Mouse (Mus musculus): ENCODE results near the gene Ikzf5.

The Ikzf5 gene

GRCm38 (mm10) chr7:131410416-131411058 lies at the start of gene Ikzf5, which contains the start of gene Acadsb:
TSS of gene Ikzf5 (minus strand) at chr7:131410521.
TSS of gene Acadsb (plus strand) at chr7:131410601.
- under 1% methylated on average over 42 of the region's 42 CpGs for WGBS

- WGBS = 89% methylated on average over 5 of the region's 5 CpGs
These were observed 46.4 kb upstream of the Ikzf5 start for GRCm38 (mm10) chr7:131456714-131457113.

- 77% methylated on average over 3 of the region's 3 CpGs for WGBS
These were observed 26.7 kb upstream of the Ikzf5 start for GRCm38 (mm10) chr7:131437051-131437450.

GRCm38 (mm10) chr7:131434276-131434675 lies 24.0 kb upstream of the Ikzf5 start:
- WGBS = 98% methylated on average over 1 of the region's 1 CpGs

- 5% methylated on average over 1 of the region's 1 CpGs for WGBS
These were observed 21.9 kb upstream of the Ikzf5 start for GRCm38 (mm10) chr7:131432244-131432643.

GRCm38 (mm10) chr7:131427331-131427730 lies 17.0 kb upstream of the Ikzf5 start:
- WGBS = 77% methylated on average over 5 of the region's 5 CpGs

GRCm38 (mm10) chr7:131424912-131425311 lies 14.6 kb upstream of the Ikzf5 start:
- WGBS = 89% methylated on average over 2 of the region's 2 CpGs

- 67% methylated on average over 2 of the region's 2 CpGs for WGBS
These were observed 1.6 kb upstream of the Ikzf5 start for GRCm38 (mm10) chr7:131411941-131412270.

- WGBS = 35% methylated on average over 10 of the region's 10 CpGs
These were observed 1.1 kb upstream of the Ikzf5 start for GRCm38 (mm10) chr7:131411221-131411940.

GRCm38 (mm10) chr7:131409988-131410385 lies 334 bp downstream of the Ikzf5 start:
- under 1% methylated on average over 38 of the region's 38 CpGs for WGBS

- 4% methylated on average over 16 of the region's 16 CpGs for WGBS
These were observed 867 bp downstream of the Ikzf5 start for GRCm38 (mm10) chr7:131409321-131409987.

GRCm38 (mm10) chr7:131391761-131392160 lies 18.6 kb downstream of the Ikzf5 start:
- WGBS = 70% methylated on average over 6 of the region's 7 CpGs

GRCm38 (mm10) chr7:131371880-131372651 lies 38.3 kb downstream of the Ikzf5 start:
- WGBS = 62% methylated on average over 9 of the region's 9 CpGs

GRCm38 (mm10) chr7:131371470-131371860 lies 38.9 kb downstream of the Ikzf5 start:
- 5% methylated on average over 9 of the region's 9 CpGs for WGBS

- WGBS = 6% methylated on average over 47 of the region's 47 CpGs
These were observed 39.5 kb downstream of the Ikzf5 start, which contains the start of gene Pstk for GRCm38 (mm10) chr7:131370648-131371469. TSS of gene Pstk (plus strand) at chr7:131371141.

- 96% methylated on average over 8 of the region's 8 CpGs for WGBS
These were observed 46.2 kb downstream of the Ikzf5 start for GRCm38 (mm10) chr7:131364131-131364530.

GRCm38 (mm10) chr7:131362615-131363300 lies 47.6 kb downstream of the Ikzf5 start, which contains the start of gene 2310057M21Rik:
TSS of gene 2310057M21Rik (minus strand) at chr7:131362759.
- WGBS = under 1% methylated on average over 55 of the region's 55 CpGs

- under 1% methylated on average over 35 of the region's 35 CpGs for WGBS
These were observed 48.1 kb downstream of the Ikzf5 start for GRCm38 (mm10) chr7:131362269-131362614.

GRCm38 (mm10) chr7:131356105-131356504 lies 54.2 kb downstream of the Ikzf5 start:
- WGBS = 94% methylated on average over 13 of the region's 13 CpGs

GRCm38 (mm10) chr7:131345856-131346541 lies 64.3 kb downstream of the Ikzf5 start:
- whole genome bisulfite sequencing = 49% methylated on average over 7 of the region's 7 CpGs
